Mouse (Mus musculus) layer of hippocampus, postnatal 10 days (tissue): ENCODE results near the gene Zfp263. TPM values are rescaled to one million over a fixed set of nuclear protein-coding genes. Genes with fewer than 3 reads are reported as not detected.

Experiments
- total RNA-seq, 2 experiments: library from RNA; stranded (reverse); gene quantifications; 2 replicates each; pipeline ENCODE4 v1.2.3; 2021

Gene Zfp263
- total RNA-seq, 2 experiments from 2014 or later = 19.7 to 21.8 TPM

Other genes with a start within 250 kb of the Zfp263 start
- not detected for gene Olfr161, start 153.1 kb upstream of the Zfp263 start, total RNA-seq
- not detected for gene Mefv, start 26.0 kb upstream of the Zfp263 start, total RNA-seq
- not detected for gene Olfr15, start 86.8 kb downstream of the Zfp263 start, total RNA-seq
- gene Zfp174, start 103.2 kb downstream of the Zfp263 start, total RNA-seq = 1 to 10 TPM; 4.4 to 4.8 TPM
- 100 to 1,000 TPM in 1 of 2 experiments, 10 to 100 TPM in 1; 95.0 to 107 TPM for gene Naa60, start 128.3 kb downstream of the Zfp263 start, total RNA-seq
- 10 to 100 TPM; 26.8 to 27.7 TPM for gene Zfp597, start 140.5 kb downstream of the Zfp263 start, total RNA-seq
- gene Gm20695, start 140.6 kb downstream of the Zfp263 start, total RNA-seq = under 1 TPM in 1 of 2 experiments, not detected in 1; 0.46 TPM
- 1 to 10 TPM; 5.8 to 6.6 TPM for gene 1700037C18Rik, start 164.6 kb downstream of the Zfp263 start, total RNA-seq
- 10 to 100 TPM; 35.6 to 37.7 TPM for gene Cluap1, start 164.7 kb downstream of the Zfp263 start, total RNA-seq
- 1 to 10 TPM; 2.3 to 2.5 TPM for gene Nlrc3, start 232.5 kb downstream of the Zfp263 start, total RNA-seq